Mouse (Mus musculus): ENCODE results near the gene Hist1h4d. TPM values are rescaled to one million over a fixed set of nuclear protein-coding genes. Genes with fewer than 3 reads are reported as not detected.
"Not testable (repeated sequence)": the region's sequence is repeated elsewhere in the genome, so short reads cannot be mapped to it uniquely, and the experiment has no call there.

Gene Hist1h4d
- total and polyA plus RNA-seq, 3 experiments = 1.7 to 51.7 (median 47.3) TPM

DNA sequence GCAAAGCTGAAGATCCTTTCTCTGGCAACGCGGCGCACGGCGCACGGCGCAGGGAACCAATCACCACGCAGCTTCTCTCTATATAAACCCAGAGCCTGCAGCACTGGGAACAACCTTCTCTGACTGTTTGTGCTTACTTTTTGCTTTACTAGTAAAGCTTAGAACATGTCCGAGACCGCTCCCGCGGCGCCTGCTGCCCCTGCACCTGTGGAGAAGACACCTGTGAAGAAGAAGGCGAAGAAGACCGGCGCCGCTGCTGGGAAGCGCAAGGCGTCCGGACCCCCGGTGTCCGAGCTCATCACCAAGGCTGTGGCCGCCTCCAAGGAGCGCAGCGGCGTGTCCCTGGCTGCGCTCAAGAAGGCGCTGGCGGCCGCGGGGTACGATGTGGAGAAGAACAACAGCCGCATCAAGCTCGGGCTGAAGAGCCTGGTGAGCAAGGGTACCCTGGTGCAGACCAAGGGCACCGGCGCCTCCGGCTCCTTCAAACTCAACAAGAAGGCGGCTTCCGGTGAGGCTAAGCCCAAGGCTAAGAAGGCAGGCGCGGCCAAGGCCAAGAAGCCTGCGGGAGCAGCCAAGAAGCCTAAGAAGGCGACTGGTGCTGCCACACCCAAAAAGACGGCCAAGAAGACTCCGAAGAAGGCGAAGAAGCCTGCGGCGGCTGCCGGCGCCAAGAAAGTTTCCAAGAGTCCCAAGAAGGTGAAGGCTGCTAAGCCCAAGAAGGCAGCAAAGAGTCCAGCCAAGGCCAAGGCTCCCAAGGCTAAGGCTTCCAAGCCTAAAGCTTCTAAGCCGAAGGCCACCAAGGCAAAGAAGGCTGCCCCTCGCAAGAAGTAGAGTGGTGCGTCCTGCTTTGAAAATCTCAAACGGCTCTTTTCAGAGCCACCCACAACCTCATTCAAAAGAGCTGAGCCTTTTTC, 26.2 kb upstream of the Hist1h4d start:
- peak; percentile 69 to 83 for DNase-seq
- no peaks in the 10 kb centered on the region for H3K79me2 ChIP-seq (replicated peaks; ENCODE audit: control insufficient read depth, insufficient read depth, low read length)
- peak overlapping the region; percentile 65 for H3K4me3 ChIP-seq
- peak overlapping the region; percentile 73 for H3K9ac ChIP-seq (ENCODE audit: low read depth, low read length)
- TF ChIP-seq POLR2A (IDR thresholded peaks at IDR 0.05; ENCODE audit: insufficient read depth, low read depth, low read length) (peak; percentile 94), CTCF (IDR thresholded peaks at IDR 0.05) (no peak), EP300 (IDR thresholded peaks at IDR 0.05; ENCODE audit: insufficient read depth, low read depth, low read length) (0 out of 2 replicates have a peak, but pooled peaks have one; percentile 50)
- H3K4me1 ChIP-seq (ENCODE audit: control insufficient read depth, insufficient read depth, low read length) = peaks cover 2% of the 10 kb centered on the region
- no peaks in the 10 kb centered on the region for H3K27me3 ChIP-seq (ENCODE audit: control insufficient read depth, insufficient read depth, low read length)
- H3K36me3 ChIP-seq (ENCODE audit: control insufficient read depth, insufficient read depth, low read length) = no peaks in the 10 kb centered on the region; the same call in 1 of the 2 replicates
- WGBS = under 1% methylated on average over 54 of the region's 54 CpGs
- intact Hi-C loops (cut with DNase I) = no loop called here
- H3K27ac ChIP-seq = peak overlapping the region; percentile 79

DNA sequence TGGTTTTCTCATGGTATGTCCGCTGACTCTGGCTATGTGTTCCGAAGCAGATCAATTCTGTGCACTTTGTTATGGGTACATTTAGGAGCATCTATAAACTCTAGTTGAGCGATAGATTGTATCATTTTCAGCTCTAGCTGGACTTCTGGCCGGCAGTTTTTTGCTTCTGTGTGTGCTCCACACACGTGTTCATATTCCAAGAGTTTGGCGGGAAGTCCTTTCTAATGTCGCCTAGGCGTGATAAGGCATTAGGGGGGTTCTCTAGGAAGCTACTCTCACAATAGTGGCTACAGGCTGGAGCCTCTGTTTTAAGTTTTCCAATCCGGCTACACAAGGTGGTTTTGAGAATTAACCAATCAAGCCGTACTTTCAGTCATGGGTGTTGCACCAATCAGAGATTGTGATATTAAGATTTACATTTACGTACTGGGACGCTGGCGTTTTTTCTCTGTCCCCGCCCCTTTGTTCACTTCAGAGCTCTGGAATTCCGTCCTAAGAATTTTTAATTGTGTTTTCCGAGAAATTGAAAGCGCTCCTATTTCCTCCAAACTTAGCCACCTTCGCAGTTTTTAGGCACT, 25.5 kb upstream of the Hist1h4d start:
- Histone ChIP-seq H3K27ac (peak overlapping the region; percentile 79), H3K27me3 (ENCODE audit: control insufficient read depth, insufficient read depth, low read length) (no peaks in the 10 kb centered on the region), H3K9ac (ENCODE audit: low read depth, low read length) (peak overlapping the region; percentile 73), H3K36me3 (ENCODE audit: control insufficient read depth, insufficient read depth, low read length) (no peaks in the 10 kb centered on the region; the same call in 1 of the 2 replicates), H3K4me3 (peak overlapping the region; percentile 65), H3K4me1 (ENCODE audit: control insufficient read depth, insufficient read depth, low read length) (peaks cover 2% of the 10 kb centered on the region), H3K79me2 (replicated peaks; ENCODE audit: control insufficient read depth, insufficient read depth, low read length) (no peaks in the 10 kb centered on the region)
- intact Hi-C loops (cut with DNase I) = no loop called here
- WGBS = under 1% methylated on average over 18 of the region's 18 CpGs
- DNase-seq = peak; percentile 62 to 73
- TF ChIP-seq CTCF (IDR thresholded peaks at IDR 0.05) (no peak), POLR2A (IDR thresholded peaks at IDR 0.05; ENCODE audit: insufficient read depth, low read depth, low read length) (peak; percentile 80)

DNA sequence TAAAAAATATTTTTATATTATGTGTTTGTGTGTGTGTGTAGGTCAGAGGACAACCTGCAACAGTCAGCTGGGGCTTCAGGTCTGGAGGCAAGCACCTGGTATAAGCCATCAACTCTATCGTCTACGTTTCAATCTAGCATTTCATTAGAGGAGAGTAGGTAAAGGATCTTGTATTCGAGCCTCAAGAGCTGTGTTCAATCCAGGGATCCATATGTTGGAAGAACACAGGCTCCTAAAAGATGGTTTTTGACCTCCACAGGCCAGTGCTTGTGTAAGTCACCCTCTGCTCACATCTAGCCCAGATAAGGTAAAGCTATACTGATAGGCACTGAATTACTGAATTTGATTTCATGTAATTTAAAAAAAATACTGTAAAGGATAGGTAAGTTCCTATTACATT, 24.5 kb upstream of the Hist1h4d start:
- TF ChIP-seq CTCF (IDR thresholded peaks at IDR 0.05) (no peak), POLR2A (IDR thresholded peaks at IDR 0.05; ENCODE audit: insufficient read depth, low read depth, low read length) (no peak), EP300 (IDR thresholded peaks at IDR 0.05; ENCODE audit: insufficient read depth, low read depth, low read length) (no peak)
- no peaks in the 10 kb centered on the region for H3K27me3 ChIP-seq (ENCODE audit: control insufficient read depth, insufficient read depth, low read length)
- H3K9ac ChIP-seq (ENCODE audit: low read depth, low read length) = no peak overlapping the region
- H3K36me3 ChIP-seq (ENCODE audit: control insufficient read depth, insufficient read depth, low read length) = no peaks in the 10 kb centered on the region; the same call in 1 of the 2 replicates
- no peak overlapping the region for H3K4me3 ChIP-seq
- H3K79me2 ChIP-seq (replicated peaks; ENCODE audit: control insufficient read depth, insufficient read depth, low read length) = no peaks in the 10 kb centered on the region
- 77% methylated on average over 3 of the region's 3 CpGs for WGBS
- intact Hi-C loops (cut with DNase I) = no loop called here
- DNase-seq = no peak
- no peak overlapping the region for H3K27ac ChIP-seq
- H3K4me1 ChIP-seq (ENCODE audit: control insufficient read depth, insufficient read depth, low read length) = peaks cover 2% of the 10 kb centered on the region

DNA sequence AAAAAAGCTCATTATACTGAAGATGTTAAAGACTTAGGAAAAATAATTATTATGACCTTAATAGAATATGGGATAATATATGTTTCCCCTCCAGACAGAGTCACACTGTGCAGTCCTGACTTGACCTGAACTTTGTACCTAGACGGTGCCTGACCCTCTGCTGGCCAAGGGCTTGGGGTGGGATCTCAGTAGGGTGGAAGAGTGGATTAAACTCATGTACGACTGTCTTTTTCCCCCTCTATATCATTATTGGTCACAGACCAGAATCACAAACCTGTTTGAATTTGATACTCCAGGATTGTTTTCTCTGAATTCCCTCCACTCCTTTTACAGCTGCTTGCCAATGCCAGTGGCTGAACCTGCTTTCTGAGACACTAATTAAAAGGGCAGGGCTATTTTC, 20.7 kb upstream of the Hist1h4d start:
- H3K4me3 ChIP-seq; H3K36me3 ChIP-seq (ENCODE audit: control insufficient read depth, insufficient read depth, low read length); intact Hi-C loops (cut with DNase I); H3K79me2 ChIP-seq (replicated peaks; ENCODE audit: control insufficient read depth, insufficient read depth, low read length); H3K9ac ChIP-seq (ENCODE audit: low read depth, low read length); H3K27me3 ChIP-seq (ENCODE audit: control insufficient read depth, insufficient read depth, low read length); H3K27ac ChIP-seq; DNase-seq; H3K4me1 ChIP-seq (ENCODE audit: control insufficient read depth, insufficient read depth, low read length): not testable (repeated sequence)
- 39% methylated on average over 2 of the region's 2 CpGs for WGBS

DNA sequence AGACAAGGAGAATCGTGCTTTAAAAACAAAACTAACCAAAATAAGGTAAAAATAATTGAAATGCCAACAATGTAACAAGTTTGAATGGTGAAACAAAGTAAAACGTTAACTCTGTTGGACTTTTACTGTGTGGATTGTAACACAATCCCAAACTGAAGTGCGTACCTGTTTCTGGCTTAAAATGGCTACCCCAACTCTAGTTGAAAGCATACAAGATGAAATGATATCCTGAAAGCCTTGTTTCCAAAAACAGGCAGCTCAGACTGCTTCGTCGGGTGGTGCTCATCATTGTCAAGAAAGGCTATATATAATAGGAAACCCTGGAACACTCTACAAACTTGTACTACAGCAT, 19.9 kb upstream of the Hist1h4d start:
- WGBS = 0% methylated on average over 2 of the region's 5 CpGs
- Histone ChIP-seq H3K4me3 (peak overlapping the region; percentile 50), H3K27ac (peak overlapping the region; percentile 94)
- H3K27me3 ChIP-seq (ENCODE audit: control insufficient read depth, insufficient read depth, low read length); H3K4me1 ChIP-seq (ENCODE audit: control insufficient read depth, insufficient read depth, low read length); H3K79me2 ChIP-seq (replicated peaks; ENCODE audit: control insufficient read depth, insufficient read depth, low read length); H3K9ac ChIP-seq (ENCODE audit: low read depth, low read length); H3K36me3 ChIP-seq (ENCODE audit: control insufficient read depth, insufficient read depth, low read length); intact Hi-C loops (cut with DNase I); DNase-seq: not testable (repeated sequence)

DNA sequence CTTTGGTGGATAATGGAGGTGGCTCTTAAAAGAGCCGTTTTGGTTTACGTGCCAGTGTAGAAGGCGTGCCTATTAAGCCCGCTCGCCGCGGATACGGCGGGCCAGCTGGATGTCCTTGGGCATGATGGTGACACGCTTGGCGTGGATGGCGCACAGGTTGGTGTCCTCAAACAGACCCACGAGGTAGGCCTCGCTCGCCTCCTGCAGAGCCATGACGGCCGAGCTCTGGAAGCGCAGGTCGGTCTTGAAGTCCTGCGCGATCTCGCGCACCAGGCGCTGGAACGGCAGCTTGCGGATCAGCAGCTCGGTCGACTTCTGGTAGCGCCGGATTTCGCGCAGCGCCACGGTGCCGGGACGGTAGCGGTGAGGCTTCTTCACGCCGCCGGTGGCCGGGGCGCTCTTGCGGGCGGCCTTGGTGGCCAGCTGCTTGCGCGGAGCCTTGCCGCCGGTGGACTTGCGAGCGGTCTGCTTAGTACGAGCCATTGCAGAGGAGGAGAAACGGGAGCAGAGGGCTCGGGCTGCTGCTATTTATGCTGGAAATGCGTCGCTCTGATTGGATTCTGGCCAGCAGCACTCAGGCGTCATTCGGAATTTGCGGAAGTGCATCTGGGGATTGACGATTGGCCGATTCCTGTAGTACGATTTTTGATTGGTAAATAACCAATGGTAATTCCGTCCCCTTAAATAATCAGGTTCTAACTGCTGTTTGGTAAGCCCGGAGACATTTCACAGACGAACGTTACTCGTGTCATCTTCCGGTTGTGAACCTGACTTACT, 19.3 kb upstream of the Hist1h4d start, which contains the start of gene Hist1h3e:
Gene Hist1h3e (minus strand): TSS at position 487 of the 777 bp plus-strand sequence.
- Histone ChIP-seq H3K4me3 (peak within 1 kb of the TSS; percentile 50), H3K27ac (peak within 1 kb of the TSS; percentile 94), H3K9ac (ENCODE audit: low read depth, low read length) (peak within 1 kb of the TSS; percentile 99)
- H3K36me3 ChIP-seq (ENCODE audit: control insufficient read depth, insufficient read depth, low read length); H3K27me3 ChIP-seq (ENCODE audit: control insufficient read depth, insufficient read depth, low read length); intact Hi-C loops (cut with DNase I); H3K4me1 ChIP-seq (ENCODE audit: control insufficient read depth, insufficient read depth, low read length); H3K79me2 ChIP-seq (replicated peaks; ENCODE audit: control insufficient read depth, insufficient read depth, low read length): not testable (repeated sequence)
- DNase-seq = peak; percentile 91 to 93
- TF ChIP-seq EP300 (IDR thresholded peaks at IDR 0.05; ENCODE audit: insufficient read depth, low read depth, low read length) (peak; percentile 75; the same call in 1 of the 2 replicates), POLR2A (IDR thresholded peaks at IDR 0.05; ENCODE audit: insufficient read depth, low read depth, low read length) (peak; percentile 95)
- under 1% methylated on average over 63 of the region's 67 CpGs for WGBS

Data from heart, adult 2 months (tissue).